Mouse (Mus musculus) monocyte, adult 2 months (primary cell): ENCODE data around the gene Rps6kl1.

Experiments used
- DNase-seq, 2 experiments: peaks; one replicate each; pipeline ENCODE4 v3.0.0; 2022; ENCODE audit warnings: low spot score in 2 of 2, low read depth in 1 of 2

Gene Rps6kl1

DNA sequence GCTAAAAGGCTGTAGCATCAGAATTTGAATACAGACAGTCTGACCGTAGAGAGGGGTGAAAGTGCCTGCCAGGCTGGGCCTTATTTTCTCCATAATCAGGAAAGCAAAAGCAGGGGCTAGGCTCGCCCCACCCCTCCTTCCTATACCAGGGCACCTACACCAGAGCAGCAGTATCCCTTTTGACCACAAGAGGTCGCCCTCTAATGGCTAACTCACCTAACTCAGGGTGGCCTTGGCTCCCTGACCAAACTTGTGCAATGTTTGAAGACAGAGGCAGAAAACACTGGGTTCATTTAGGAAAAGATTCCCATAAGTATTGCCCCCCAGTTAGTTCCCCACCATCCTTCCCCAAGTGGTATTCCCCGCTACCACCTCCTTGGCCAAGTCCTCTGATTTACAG is 8.3 kb downstream of the Rps6kl1 start:
- DNase-seq = peak; percentile 35 to 68

DNA sequence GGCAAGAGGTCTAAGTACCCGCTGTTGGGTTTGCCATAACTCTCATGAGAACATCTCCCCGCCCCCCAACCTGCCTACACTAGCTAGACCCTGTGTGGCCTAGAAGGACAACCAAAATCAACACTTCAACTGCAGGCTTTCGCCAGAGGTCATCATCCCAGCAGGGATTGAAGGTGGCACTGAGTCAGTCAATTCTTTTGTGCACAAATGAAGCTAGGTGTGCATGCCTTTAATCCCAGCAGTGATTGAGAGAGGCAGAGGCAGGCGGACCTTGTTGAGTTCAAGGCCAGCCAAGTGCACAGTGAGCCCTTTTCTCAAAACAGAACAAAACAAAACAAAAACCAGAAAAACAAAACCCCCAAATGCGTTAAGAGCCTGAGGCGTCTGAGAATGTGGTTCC is 10.0 kb downstream of the Rps6kl1 start:
- DNase-seq = no peak

- DNase-seq = no peak
These were observed 10.9 kb downstream of the Rps6kl1 start for GRCm38 (mm10) chr12:85140036-85140701.

DNA sequence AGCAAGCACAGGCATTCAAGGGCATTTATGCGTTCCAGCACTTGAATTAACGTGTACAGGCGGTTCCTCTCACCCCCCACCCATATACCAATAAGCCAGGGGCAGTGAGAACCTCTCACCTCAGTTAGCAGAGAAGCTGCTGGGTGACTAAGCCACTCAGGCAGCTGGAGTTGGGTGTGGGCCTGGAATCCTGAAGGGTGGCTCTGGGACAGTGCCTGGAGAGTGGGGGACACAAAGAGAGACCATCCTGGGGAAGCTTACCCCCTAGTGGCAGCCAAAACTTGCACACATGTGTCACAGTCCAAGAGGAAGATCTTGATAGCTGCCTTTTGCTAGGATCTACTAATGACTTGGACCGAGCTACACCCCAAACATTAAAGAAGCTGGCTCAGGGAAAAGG is 14.4 kb downstream of the Rps6kl1 start:
- no peak for DNase-seq

GRCm38 (mm10) chr12:85135513-85136470 is 15.3 kb downstream of the Rps6kl1 start:
- no peak for DNase-seq

GRCm38 (mm10) chr12:85134043-85134794 is 16.8 kb downstream of the Rps6kl1 start:
- DNase-seq = no peak

GRCm38 (mm10) chr12:85131361-85131760 is 19.7 kb downstream of the Rps6kl1 start:
- no peak for DNase-seq

GRCm38 (mm10) chr12:85129426-85129978 is 21.6 kb downstream of the Rps6kl1 start:
- peak in 1 of 2 experiments; percentile 44 for DNase-seq

- DNase-seq = no peak
These were observed 24.0 kb downstream of the Rps6kl1 start for GRCm38 (mm10) chr12:85126986-85127603.

- no peak for DNase-seq
These were observed 26.3 kb downstream of the Rps6kl1 start for GRCm38 (mm10) chr12:85124751-85125150.

- DNase-seq = peak in 1 of 2 experiments; percentile 30
These were observed 27.4 kb downstream of the Rps6kl1 start for GRCm38 (mm10) chr12:85123645-85124044.

DNA sequence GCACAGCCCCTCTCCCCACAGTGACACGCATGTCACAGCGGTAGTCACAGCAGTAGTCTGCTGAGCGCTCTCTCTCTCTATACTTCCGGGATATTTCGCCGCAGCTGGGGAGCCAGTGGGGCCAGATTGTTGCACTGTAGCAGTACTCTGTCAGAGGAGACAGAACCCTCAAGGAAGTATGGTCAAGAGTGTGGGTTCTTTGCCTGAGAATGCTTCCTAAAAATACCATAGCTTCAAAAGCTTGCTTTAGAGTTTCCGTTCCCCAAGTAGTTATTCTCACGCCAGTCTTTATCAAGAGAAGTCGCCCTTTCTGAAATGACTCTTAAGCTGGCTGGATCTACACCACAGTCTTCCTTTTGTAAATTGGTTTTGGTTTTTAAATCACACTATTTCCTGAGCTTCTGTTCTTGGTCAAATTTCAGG is 27.9 kb downstream of the Rps6kl1 start:
- no peak for DNase-seq

DNA sequence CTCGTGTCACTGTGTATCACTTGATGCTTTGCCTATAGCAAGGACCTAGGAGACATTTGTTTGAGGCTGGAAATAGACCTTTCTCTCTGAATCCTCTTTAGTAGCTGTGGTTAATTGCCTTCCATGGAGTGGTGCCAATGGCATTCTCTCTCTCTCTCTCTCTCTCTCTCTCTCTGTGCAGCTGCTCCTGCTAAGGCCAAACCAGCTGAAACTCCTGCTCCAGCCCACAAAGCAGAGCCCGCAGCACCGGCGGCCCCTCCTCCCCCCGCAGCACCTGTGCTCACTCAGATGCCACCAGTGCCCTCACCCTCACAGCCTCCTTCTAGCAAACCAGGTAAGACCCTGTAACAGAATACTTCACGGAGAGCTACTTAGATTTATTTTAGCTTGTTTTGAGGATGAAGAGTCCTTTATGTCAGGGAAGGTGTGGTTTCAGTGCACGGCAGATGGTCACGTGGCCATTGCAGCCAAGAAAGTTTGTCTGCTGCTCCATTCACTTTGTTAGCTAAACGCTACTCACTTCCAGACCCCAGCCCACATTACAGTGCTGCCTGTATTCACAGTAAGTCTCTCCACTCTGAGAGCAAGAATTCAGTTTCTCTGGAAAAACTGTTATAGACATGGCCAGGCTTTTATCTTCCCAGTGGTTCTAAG is 29.1 kb downstream of the Rps6kl1 start:
- DNase-seq = no peak

DNA sequence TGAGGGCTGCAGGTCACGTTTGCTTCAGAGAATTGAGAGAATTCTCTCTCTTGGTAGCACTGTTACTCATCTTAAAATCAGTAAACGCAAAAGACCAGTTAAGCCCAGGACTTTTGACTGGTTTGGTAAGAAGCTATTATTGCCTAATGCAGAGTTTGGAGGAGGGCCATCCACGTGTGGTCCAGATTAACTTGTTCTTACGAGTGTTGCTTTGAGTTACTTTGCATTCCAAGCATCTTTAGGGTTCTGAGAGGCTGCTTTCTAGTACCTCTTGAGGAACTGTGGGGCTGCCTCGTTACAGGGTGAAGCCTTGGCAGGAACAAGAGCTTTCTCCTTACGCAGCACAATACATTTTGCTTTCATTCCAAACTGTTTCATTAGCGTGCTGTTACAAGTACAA is 35.4 kb downstream of the Rps6kl1 start:
- no peak for DNase-seq

- no peak for DNase-seq
These were observed 37.1 kb downstream of the Rps6kl1 start for GRCm38 (mm10) chr12:85113917-85114316.

DNA sequence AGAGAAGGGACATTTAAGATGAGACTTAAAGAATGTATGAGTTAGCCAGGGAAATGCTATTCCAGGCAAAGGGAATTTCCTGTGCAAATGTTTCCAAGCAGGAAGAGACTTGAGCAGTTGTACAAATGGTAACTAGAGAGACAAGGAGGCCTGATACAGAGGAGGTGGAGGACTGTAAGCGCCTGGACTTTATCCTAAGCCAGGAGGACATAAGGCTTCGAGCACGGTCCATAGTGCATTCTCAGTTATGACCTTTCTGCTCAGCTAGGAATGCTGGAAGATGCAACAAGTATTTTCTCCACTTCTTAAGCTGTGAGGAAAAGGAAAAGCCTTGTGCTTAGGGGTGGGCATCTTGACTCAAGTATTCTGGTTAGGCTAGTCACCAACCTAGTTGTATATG is 37.7 kb downstream of the Rps6kl1 start:
- DNase-seq = no peak

- DNase-seq = no peak
These were observed 38.4 kb downstream of the Rps6kl1 start for GRCm38 (mm10) chr12:85112550-85113251.

DNA sequence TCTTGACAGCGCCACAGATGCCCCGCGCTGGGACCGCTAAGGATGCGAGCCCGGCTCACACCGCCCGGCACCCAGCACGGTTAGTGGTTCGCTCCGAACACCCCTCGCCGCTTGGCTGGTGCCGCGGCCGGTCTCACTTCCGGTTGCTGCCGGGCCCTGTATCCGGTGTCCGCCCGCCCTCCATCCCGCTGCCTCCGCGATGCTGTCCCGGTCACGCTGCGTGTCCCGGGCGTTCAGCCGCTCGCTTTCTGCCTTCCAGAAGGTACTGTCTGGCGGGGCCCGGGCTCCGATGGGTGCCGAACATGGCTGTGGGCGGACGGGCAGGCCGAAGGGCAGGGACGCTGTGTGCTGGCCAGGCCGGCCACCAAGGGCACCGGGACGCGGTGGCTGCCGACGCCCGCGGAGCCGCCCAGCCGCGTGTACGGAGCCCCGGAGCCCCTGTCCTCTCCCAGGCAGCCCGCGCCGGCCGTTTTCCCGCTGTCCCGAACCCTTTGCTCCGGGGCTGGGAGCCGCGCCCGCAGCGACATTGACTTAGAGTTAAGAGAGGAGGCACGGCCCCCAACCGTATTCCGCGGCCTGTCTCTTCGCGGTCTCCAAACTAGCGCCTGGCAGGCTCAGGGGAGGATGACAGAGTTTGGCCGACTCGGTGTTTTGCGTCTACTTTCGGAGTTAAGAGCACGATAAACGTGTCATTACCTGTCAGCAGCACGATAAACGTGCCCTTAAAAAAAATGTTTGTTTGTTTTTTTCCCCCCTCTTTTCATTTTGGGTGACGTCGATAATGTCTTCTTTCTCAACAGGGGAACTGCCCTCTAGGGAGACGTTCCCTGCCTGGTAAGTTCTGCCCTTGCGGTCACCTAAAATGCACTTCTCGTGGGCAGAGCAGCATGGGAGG is 40.1 kb downstream of the Rps6kl1 start, which contains the start of the genes Prox2 and Dlst:
TSS of gene Prox2 (minus strand) at position 62 of the 895 bp plus-strand sequence.
TSS of gene Dlst (plus strand) at position 136 of the 895 bp plus-strand sequence.
- DNase-seq = peak; percentile 66 to 80
